Mouse (Mus musculus) CH12.LX (cell line): ENCODE measurements at regions not wholly inside any gene's neighbourhood (a gene's known extent, or its start where the extent isn't known, plus 50 kb on each side); places are given as distances from the start of the nearest gene placed in this dataset.

Experiments
- DNase-seq: peaks from one replicate; pipeline ENCODE4 v3.0.0-alpha.2; 2013; ENCODE audit errors: extremely low read depth
- H3K27ac ChIP-seq: 2 replicates; pipeline ENCODE4 v1.5.1; 2012; ENCODE audit warnings: low read depth, mild to moderate bottlenecking, control low read depth, moderate library complexity; ENCODE audit not compliant: insufficient read depth
- H3K27me3 ChIP-seq: replicated peaks from 2 replicates; pipeline ENCODE3; 2012; ENCODE audit warnings: inconsistent platforms
- H3K36me3 ChIP-seq, 2 experiments: replicated peaks in 1 of 2; 2 replicates each; pipeline versions ENCODE3 to v1.6.1; 2012; ENCODE audit warnings: inconsistent platforms in 1 of 2, low read length in 1 of 2, mild to moderate bottlenecking in 1 of 2, mixed read lengths in 1 of 2, moderate library complexity in 1 of 2; ENCODE audit not compliant: control insufficient read depth in 1 of 2, insufficient read depth in 1 of 2
- H3K4me1 ChIP-seq, 2 experiments: 2 replicates each; pipeline ENCODE4 v1.6.1; 2012; ENCODE audit warnings: inconsistent platforms in 1 of 2, moderate library complexity in 1 of 2; ENCODE audit not compliant: insufficient read depth in 2 of 2, control insufficient read depth in 1 of 2
- H3K4me2 ChIP-seq: 2 replicates; pipeline ENCODE4 v1.6.1; 2012; ENCODE audit warnings: low read depth, mild to moderate bottlenecking, control low read depth; ENCODE audit not compliant: poor library complexity, insufficient read depth, severe bottlenecking
- H3K4me3 ChIP-seq, 3 experiments: fragments of 150-350 bp in 1 of 3; sonication (generic) in 1 of 3; replicated peaks in 1 of 3; 2 replicates each; pipeline versions ENCODE3 to v1.5.1; 2011 to 2012; ENCODE audit warnings: low read depth in 2 of 3, low read length in 2 of 3, mild to moderate bottlenecking in 2 of 3, moderate library complexity in 2 of 3, control low read depth in 1 of 3, improper control_type of control experiment in 1 of 3, inconsistent platforms in 1 of 3, mixed read lengths in 1 of 3; ENCODE audit not compliant: poor library complexity in 1 of 3
- H3K79me2 ChIP-seq: replicated peaks from 2 replicates; pipeline ENCODE4 v1.6.1; 2012; ENCODE audit warnings: mild to moderate bottlenecking, moderate library complexity; ENCODE audit not compliant: control insufficient read depth, poor library complexity, insufficient read depth, severe bottlenecking; ENCODE audit errors: extremely low read depth
- H3K9ac ChIP-seq: 2 replicates; pipeline ENCODE4 v1.6.1; 2012; ENCODE audit warnings: low read depth, mild to moderate bottlenecking, control low read depth, moderate library complexity; ENCODE audit not compliant: insufficient read depth
- H3K9me3 ChIP-seq: replicated peaks from 2 replicates; pipeline ENCODE3; 2012; ENCODE audit warnings: low read length, inconsistent platforms, mixed read lengths
- BHLHE40 ChIP-seq: IDR thresholded peaks from 2 replicates; pipeline ENCODE4 v1.6.1; 2011; ENCODE audit warnings: mild to moderate bottlenecking, low read depth, low read length, improper control_type of control experiment
- ELF1 ChIP-seq: IDR thresholded peaks from 2 replicates; pipeline ENCODE4 v1.6.1; 2014; ENCODE audit warnings: low read depth, mild to moderate bottlenecking, inconsistent platforms, low read length, improper control_type of control experiment
- GABPA ChIP-seq: IDR thresholded peaks from 2 replicates; pipeline ENCODE4 v1.6.1; 2012; ENCODE audit warnings: low read depth, low read length, improper control_type of control experiment, inconsistent platforms; ENCODE audit not compliant: insufficient replicate concordance
- HCFC1 ChIP-seq: IDR thresholded peaks from 2 replicates; pipeline ENCODE4 v1.6.1; 2012; ENCODE audit warnings: low read depth, mild to moderate bottlenecking, inconsistent platforms, low read length, improper control_type of control experiment
- JUN ChIP-seq: IDR thresholded peaks from 2 replicates; pipeline ENCODE4 v1.6.1; 2011; ENCODE audit warnings: low read depth, mild to moderate bottlenecking, low read length, improper control_type of control experiment, moderate library complexity; ENCODE audit not compliant: insufficient read depth
- KAT2A ChIP-seq: IDR thresholded peaks from 2 replicates; pipeline ENCODE4 v1.6.1; 2012; ENCODE audit warnings: low read length, improper control_type of control experiment, inconsistent platforms; ENCODE audit not compliant: insufficient replicate concordance
- MXI1 ChIP-seq: IDR thresholded peaks from 2 replicates; pipeline ENCODE4 v1.6.1; 2011; ENCODE audit warnings: mild to moderate bottlenecking, low read depth, low read length, improper control_type of control experiment
- MYC ChIP-seq: IDR thresholded peaks from 2 replicates; pipeline ENCODE4 v1.6.1; 2011; ENCODE audit warnings: low read depth, mild to moderate bottlenecking, improper control_type of control experiment, low read length
- NRF1 ChIP-seq: IDR thresholded peaks from 2 replicates; pipeline ENCODE4 v1.6.1; 2014; ENCODE audit warnings: low read depth, mild to moderate bottlenecking, inconsistent platforms, low read length, improper control_type of control experiment, moderate library complexity
- POLR2AphosphoS2 ChIP-seq: IDR thresholded peaks from 2 replicates; pipeline ENCODE4 v1.6.1; 2011; ENCODE audit warnings: low read depth, low read length, improper control_type of control experiment
- RAD21 ChIP-seq: IDR thresholded peaks from 2 replicates; pipeline ENCODE4 v1.6.1; 2011; ENCODE audit warnings: low read depth, mild to moderate bottlenecking, low read length, improper control_type of control experiment, moderate library complexity
- UBTF ChIP-seq: IDR thresholded peaks from 2 replicates; pipeline ENCODE4 v1.6.1; 2012; ENCODE audit warnings: low read depth, mild to moderate bottlenecking, inconsistent platforms, low read length, improper control_type of control experiment, moderate library complexity
- USF1 ChIP-seq: IDR thresholded peaks from 2 replicates; pipeline ENCODE4 v1.6.1; 2014; ENCODE audit warnings: low read depth, mild to moderate bottlenecking, inconsistent platforms, low read length, improper control_type of control experiment
- USF2 ChIP-seq: conservative IDR thresholded peaks from 2 replicates; pipeline ENCODE4 v1.6.1; 2011; ENCODE audit warnings: low read depth, low read length, improper control_type of control experiment
- ZC3H11A ChIP-seq: IDR thresholded peaks from 2 replicates; pipeline ENCODE4 v1.6.1; 2012; ENCODE audit warnings: low read depth, mild to moderate bottlenecking, inconsistent platforms, low read length, improper control_type of control experiment
- ZMIZ1 ChIP-seq: IDR thresholded peaks from 2 replicates; pipeline ENCODE4 v1.6.1; 2012; ENCODE audit warnings: low read depth, mild to moderate bottlenecking, inconsistent platforms, low read length, improper control_type of control experiment
- ZNF384 ChIP-seq: IDR thresholded peaks from 2 replicates; pipeline ENCODE4 v1.6.1; 2012; ENCODE audit warnings: low read depth, low read length, improper control_type of control experiment, inconsistent platforms
- dilution Hi-C: fragments of 300-500 bp; cut with MboI; formaldehyde crosslinking; loops from 2 replicates; pipeline ENCODE4 v1.14.3; 2020; ENCODE audit warnings: low sequenced_read_pairs; ENCODE audit not compliant: extremely low pct_unique_long_range_greater_than_20kb, extremely low pct_ligation_motif_present
- in situ Hi-C: fragments of 300-500 bp; cut with MboI; formaldehyde crosslinking; loops from 3 replicates; pipeline ENCODE4 v1.14.3; 2019; ENCODE audit warnings: low sequenced_read_pairs, low pct_ligation_motif_present, low pct_unique_long_range_greater_than_20kb, mixed read lengths

GRCm38 (mm10) chr7:137957354-137957753 lies 440.2 kb downstream of the Tcerg1l start:
- Histone ChIP-seq H3K9ac (no peak overlapping the region), H3K36me3 (no peaks in the 10 kb centered on the region), H3K4me1 (no peaks in the 10 kb centered on the region), H3K9me3 (no peaks in the 10 kb centered on the region), H3K4me2 (peak overlapping the region; percentile 4; the same call in 1 of the 2 replicates), H3K4me3 (no peak overlapping the region), H3K27ac (no peak overlapping the region), H3K79me2 (no peaks in the 10 kb centered on the region), H3K27me3 (peaks cover 84% of the 10 kb centered on the region)
- in situ Hi-C loops: no loop called here
- dilution Hi-C loops: no loop called here
- DNase-seq: no peak
- no peak for TF ChIP-seq ELF1
- peak; percentile 50 for TF ChIP-seq BHLHE40

GRCm38 (mm10) chr7:137957848-137958247 lies 439.7 kb downstream of the Tcerg1l start:
- in situ Hi-C loops (no loop called here), dilution Hi-C loops (no loop called here)
- DNase-seq: no peak
- Histone ChIP-seq H3K36me3 (no peaks in the 10 kb centered on the region), H3K4me3 (no peak overlapping the region), H3K9ac (no peak overlapping the region), H3K79me2 (no peaks in the 10 kb centered on the region), H3K4me1 (no peaks in the 10 kb centered on the region), H3K9me3 (no peaks in the 10 kb centered on the region), H3K27ac (no peak overlapping the region), H3K4me2 (no peak overlapping the region), H3K27me3 (peaks cover 84% of the 10 kb centered on the region)
- TF ChIP-seq USF2 (no peak), BHLHE40 (0 out of 2 replicates have a peak, but pooled peaks have one; percentile 16)

- dilution Hi-C loops (no loop called here), in situ Hi-C loops (no loop called here)
- Histone ChIP-seq H3K4me1 (no peaks in the 10 kb centered on the region), H3K27ac (no peak overlapping the region), H3K36me3 (no peaks in the 10 kb centered on the region), H3K4me3 (no peak overlapping the region), H3K4me2 (no peak overlapping the region), H3K9ac (no peak overlapping the region), H3K9me3 (no peaks in the 10 kb centered on the region), H3K27me3 (peaks cover 83% of the 10 kb centered on the region), H3K79me2 (no peaks in the 10 kb centered on the region)
- TF ChIP-seq GABPA (no peak), RAD21 (no peak), KAT2A (no peak), ZNF384 (no peak), HCFC1 (no peak), MXI1 (no peak), ZMIZ1 (no peak), NRF1 (no peak), UBTF (no peak), ZC3H11A (no peak), USF2 (no peak), JUN (no peak), ELF1 (no peak), USF1 (no peak), MYC (no peak), POLR2AphosphoS2 (no peak)
- DNase-seq: no peak
Measured at GRCm38 (mm10) chr7:137963470-137964095, 433.9 kb downstream of the Tcerg1l start.
